9 mouse cellular contexts compared by ENCODE assay signal in the genomic region with DNA sequence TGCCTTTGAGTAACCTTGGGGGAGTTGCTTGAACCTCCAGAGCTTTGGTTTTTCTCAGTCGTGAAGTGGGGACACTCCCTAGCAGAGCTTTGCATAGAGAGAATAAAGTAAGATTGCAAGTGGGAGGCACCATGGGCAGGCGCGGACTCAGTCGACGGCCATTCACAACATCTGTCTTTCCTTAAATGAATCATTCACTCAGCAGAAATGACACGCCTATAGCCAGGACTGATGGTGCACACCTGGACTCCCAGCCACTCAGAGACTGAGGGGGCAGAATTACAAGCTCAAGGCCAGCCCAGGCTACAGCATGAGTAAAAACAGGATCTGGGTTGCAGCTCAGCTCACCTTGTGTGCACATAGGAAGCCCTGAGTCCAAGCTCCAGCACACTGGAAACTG.
"Had no signal": no experiment of that assay in that cellular context is flagged by ENCODE, and none has a peak within 500 bp of the region (broad histone marks: within the 10 kb centered on the region; RNA-seq: fewer than 3 reads in every experiment).

No protein-coding gene starts in this region.

- H3K4me2 ChIP-seq: limb, embryonic 13.5 days; midbrain, embryonic 12.5 days had no signal

- DNase-seq: kidney, postnatal 10 days; kidney, postnatal 4 days; lung, adult 18-20 months; thymus, postnatal 4 days had no signal

- ATAC-seq: midbrain, embryonic 16.5 days had no signal

- H3K9ac ChIP-seq: limb, embryonic 13.5 days; liver, embryonic 14.5 days; midbrain, embryonic 12.5 days had no signal

- H3K27me3 ChIP-seq: limb, embryonic 13.5 days; midbrain, embryonic 12.5 days had no signal

- H3K9me3 ChIP-seq: limb, embryonic 13.5 days; midbrain, embryonic 12.5 days had no signal

- H3K27ac ChIP-seq: left cerebral cortex, adult 2 months; limb, embryonic 13.5 days; liver, embryonic 14.5 days; midbrain, embryonic 12.5 days had no signal

- H3K36me3 ChIP-seq: limb, embryonic 13.5 days had no signal

- H3K4me3 ChIP-seq: left cerebral cortex, adult 2 months; limb, embryonic 13.5 days; midbrain, embryonic 12.5 days had no signal
